Mouse (Mus musculus) liver, embryonic 14.5 days (tissue): ENCODE results near the gene Srgap1. TPM values are rescaled to one million over a fixed set of nuclear protein-coding genes. Genes with fewer than 3 reads are reported as not detected.

Source experiments
- ATAC-seq: fragments of 200-750 bp; cut with Nextera tagmentation; 2 replicates; pipeline ENCODE4 v1.8.0; 2017; ENCODE audit warnings: moderate number of reproducible peaks, mild to moderate bottlenecking, moderate library complexity; ENCODE audit not compliant: insufficient read depth
- DNase-seq, 3 experiments: peaks; one replicate each; pipeline ENCODE4 v3.0.0-alpha.2; 2012 to 2013; ENCODE audit warnings: low read depth in 3 of 3, low spot score in 3 of 3
- H3K27ac ChIP-seq: fragments of 300-500 bp; sonication (generic); 2 replicates; pipeline ENCODE4 v1.5.1; 2014; ENCODE audit warnings: moderate library complexity, mild to moderate bottlenecking, control low read depth, inconsistent platforms
- H3K27me3 ChIP-seq: fragments of 300-500 bp; sonication (generic); 2 replicates; pipeline ENCODE4 v1.6.1; 2014; ENCODE audit warnings: mild to moderate bottlenecking, low read length, moderate library complexity; ENCODE audit not compliant: control insufficient read depth, insufficient read depth
- H3K36me3 ChIP-seq: fragments of 300-500 bp; sonication (generic); replicated peaks from 2 replicates; pipeline ENCODE4 v1.6.1; 2014; ENCODE audit warnings: low read depth; ENCODE audit not compliant: control insufficient read depth, insufficient read depth
- H3K4me1 ChIP-seq, 2 experiments: fragments of 200-500 bp in 1 of 2; fragments of 300-500 bp in 1 of 2; sonication (generic) in 1 of 2; replicated peaks; 2 replicates each; pipeline ENCODE4 v1.6.1; 2012 to 2014; ENCODE audit warnings: antibody characterized with exemption in 1 of 2, inconsistent platforms in 1 of 2, low read length in 1 of 2; ENCODE audit not compliant: control insufficient read depth in 2 of 2, insufficient read depth in 2 of 2
- H3K4me2 ChIP-seq: fragments of 300-500 bp; sonication (generic); 2 replicates; pipeline ENCODE4 v1.6.1; 2014; ENCODE audit warnings: low read depth, mild to moderate bottlenecking, control low read depth, moderate library complexity
- H3K4me3 ChIP-seq, 2 experiments: fragments of 200-500 bp in 1 of 2; fragments of 300-500 bp in 1 of 2; sonication (generic) in 1 of 2; 2 replicates each; pipeline ENCODE4 v1.5.1; 2012 to 2014; ENCODE audit warnings: low read depth in 2 of 2, low read length in 2 of 2, mild to moderate bottlenecking in 2 of 2, control low read depth in 1 of 2, inconsistent platforms in 1 of 2, moderate library complexity in 1 of 2; ENCODE audit not compliant: insufficient read depth in 1 of 2
- H3K9ac ChIP-seq: fragments of 300-500 bp; sonication (generic); replicated peaks from 2 replicates; pipeline ENCODE4 v1.6.1; 2014; ENCODE audit warnings: mild to moderate bottlenecking, control low read depth, moderate library complexity
- H3K9me3 ChIP-seq: fragments of 300-500 bp; sonication (generic); 2 replicates; pipeline ENCODE4 v1.6.1; 2016; ENCODE audit warnings: low read length, mixed read lengths; ENCODE audit not compliant: control insufficient read depth
- CTCF ChIP-seq: IDR thresholded peaks from 2 replicates; pipeline ENCODE4 v1.5.1; 2016; ENCODE audit warnings: antibody characterized with exemption, low read depth, control low read depth
- EP300 ChIP-seq: IDR thresholded peaks from 2 replicates; pipeline ENCODE4 v1.6.1; 2016; ENCODE audit warnings: antibody characterized with exemption, low read depth
- WGBS: fragments of 180-500 bp; shearing (Covaris S2); extraction: QIAGEN DNeasy Blood & Tissue Kit; methylation state at CpG from one replicate; pipeline ENCODE4 v1.1.7; 2014; ENCODE audit not compliant: insufficient replicate concordance; 5-methylcytosine and 5-hydroxymethylcytosine counted together
- polyA plus RNA-seq, 2 experiments: library from polyadenylated mRNA; depleted of rRNA in 1 of 2; stranded (reverse) in 1 of 2; unstranded in 1 of 2; fragments of >200 nt; fragmentation: Nextera tagmentation in 1 of 2; extraction: Ambion mirVana in 1 of 2; gene quantifications; 2 replicates each; pipeline versions ENCODE4 v1.2.1 to v1.2.3; 2012 to 2014

The Srgap1 gene
- polyA plus RNA-seq, 2 experiments: 0.66 to 0.79 TPM

- Histone ChIP-seq H3K4me2 (no peak overlapping the region), H3K4me1 (peaks cover 0 to 11% of the 10 kb centered on the region in 2 experiments; a peak in 2 of 4 replicates), H3K27ac (no peak overlapping the region), H3K27me3 (no peaks in the 10 kb centered on the region), H3K9ac (no peak overlapping the region), H3K36me3 (no peaks in the 10 kb centered on the region), H3K4me3 (no peak overlapping the region), H3K9me3 (no peaks in the 10 kb centered on the region)
- no peak for DNase-seq
- TF ChIP-seq EP300 (no peak), CTCF (no peak)
- ATAC-seq: no peak
- WGBS: 73% methylated on average over 6 of the region's 6 CpGs
These were observed 71.8 kb downstream of the Srgap1 start for GRCm38 (mm10) chr10:121975330-121975729.

GRCm38 (mm10) chr10:121974591-121974990 is 72.5 kb downstream of the Srgap1 start:
- no peaks in the 10 kb centered on the region for H3K36me3 ChIP-seq
- H3K4me2 ChIP-seq: no peak overlapping the region
- no peak overlapping the region for H3K27ac ChIP-seq
- no peaks in the 10 kb centered on the region for H3K9me3 ChIP-seq
- no peak for DNase-seq
- TF ChIP-seq CTCF (no peak), EP300 (no peak)
- no peak overlapping the region for H3K4me3 ChIP-seq
- no peaks in the 10 kb centered on the region for H3K27me3 ChIP-seq
- H3K4me1 ChIP-seq: peaks cover 0 to 13% of the 10 kb centered on the region in 2 experiments; a peak in 2 of 4 replicates
- 64% methylated on average over 4 of the region's 4 CpGs for WGBS
- ATAC-seq: no peak
- H3K9ac ChIP-seq: no peak overlapping the region

- TF ChIP-seq EP300: no peak
- TF ChIP-seq CTCF: no peak
- Histone ChIP-seq H3K4me1 (peaks cover 0 to 21% of the 10 kb centered on the region in 2 experiments; a peak in 2 of 4 replicates), H3K36me3 (no peaks in the 10 kb centered on the region), H3K9ac (no peak overlapping the region), H3K9me3 (no peaks in the 10 kb centered on the region), H3K4me3 (no peak overlapping the region), H3K27me3 (no peaks in the 10 kb centered on the region), H3K4me2 (no peak overlapping the region), H3K27ac (no peak overlapping the region)
- 60% methylated on average over 7 of the region's 7 CpGs for WGBS
- ATAC-seq (no peak), DNase-seq (no peak)
These were observed 73.8 kb downstream of the Srgap1 start for GRCm38 (mm10) chr10:121973281-121973680.

- Histone ChIP-seq H3K4me2 (no peak overlapping the region), H3K36me3 (no peaks in the 10 kb centered on the region), H3K27me3 (no peaks in the 10 kb centered on the region), H3K9ac (no peak overlapping the region), H3K4me3 (no peak overlapping the region), H3K9me3 (no peaks in the 10 kb centered on the region), H3K27ac (no peak overlapping the region), H3K4me1 (peaks cover 0 to 23% of the 10 kb centered on the region in 2 experiments; a peak in 2 of 4 replicates)
- DNase-seq (no peak), ATAC-seq (no peak)
- 52% methylated on average over 10 of the region's 10 CpGs for WGBS
- TF ChIP-seq CTCF (no peak), EP300 (no peak)
These were observed 74.7 kb downstream of the Srgap1 start for GRCm38 (mm10) chr10:121972249-121972892.

GRCm38 (mm10) chr10:121971658-121972057 is 75.5 kb downstream of the Srgap1 start:
- H3K9me3 ChIP-seq: no peaks in the 10 kb centered on the region
- no peaks in the 10 kb centered on the region for H3K36me3 ChIP-seq
- no peaks in the 10 kb centered on the region for H3K27me3 ChIP-seq
- 29% methylated on average over 8 of the region's 8 CpGs for WGBS
- no peak for DNase-seq
- no peak for ATAC-seq
- peaks cover 0 to 23% of the 10 kb centered on the region in 2 experiments; a peak in 2 of 4 replicates for H3K4me1 ChIP-seq
- no peak overlapping the region for H3K9ac ChIP-seq
- no peak overlapping the region for H3K4me2 ChIP-seq
- no peak overlapping the region for H3K4me3 ChIP-seq
- TF ChIP-seq CTCF: no peak
- TF ChIP-seq EP300: no peak
- no peak overlapping the region for H3K27ac ChIP-seq
